Mouse (Mus musculus) heart, adult 2 months (tissue): Measurements from ENCODE around the gene Cend1.

ENCODE experiments used
- CTCF ChIP-seq: fragments of 200-600 bp; IDR thresholded peaks from 2 replicates; pipeline ENCODE4 v1.8.1; 2022; ENCODE audit warnings: antibody characterized with exemption, mild to moderate bottlenecking, moderate library complexity
- EP300 ChIP-seq: fragments of 200-500 bp; IDR thresholded peaks from 2 replicates; pipeline ENCODE4 v1.6.1; 2011; ENCODE audit warnings: low read depth, low read length, control low read depth; ENCODE audit not compliant: insufficient read depth
- POLR2A ChIP-seq: fragments of 200-500 bp; IDR thresholded peaks from 2 replicates; pipeline ENCODE4 v1.6.1; 2011; ENCODE audit warnings: mild to moderate bottlenecking, low read depth, low read length, control low read depth; ENCODE audit not compliant: insufficient read depth

DNA sequence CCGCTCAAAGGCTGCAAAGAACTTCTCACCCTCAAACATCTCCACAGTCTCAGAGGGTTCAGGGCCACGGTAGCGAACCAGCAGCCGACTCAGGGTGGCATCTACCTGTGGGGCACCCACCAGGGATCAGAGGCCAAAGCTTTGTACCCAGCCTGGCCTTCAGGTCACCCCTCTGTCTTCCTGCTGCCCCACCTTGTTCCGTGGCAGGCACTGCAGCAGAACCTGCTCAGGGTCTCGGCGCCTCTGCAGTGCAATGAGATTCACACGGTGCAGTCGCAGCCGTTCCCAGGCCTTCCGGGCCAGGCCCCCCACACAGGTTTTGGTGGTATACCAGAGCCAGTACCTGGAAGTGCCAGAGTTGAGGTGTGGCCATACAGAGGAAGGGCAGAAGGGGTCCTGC, 10.5 kb upstream of the Cend1 start:
- TF ChIP-seq POLR2A (no peak), CTCF (no peak), EP300 (no peak)
